Mouse (Mus musculus): ENCODE measurements at regions not wholly inside any gene's neighbourhood (a gene's known extent, or its start where the extent isn't known, plus 50 kb on each side); places are given as distances from the start of the nearest gene placed in this dataset. TPM values are rescaled to one million over a fixed set of nuclear protein-coding genes. Genes with fewer than 3 reads are reported as not detected.

- 33% methylated on average over 3 of the region's 3 CpGs for WGBS
- ATAC-seq (replicated peaks; ENCODE audit: low FRiP score) (0 out of 2 replicates have a peak, but pooled peaks have one; percentile 27), DNase-seq (ENCODE audit: low spot score) (no peak)
- no peaks in the 10 kb centered on the region for H3K4me1 ChIP-seq (replicated peaks; ENCODE audit: control insufficient read depth, insufficient read depth, low read length)
- H3K4me3 ChIP-seq (ENCODE audit: low read depth, low read length), result no peak overlapping the region
- no peaks in the 10 kb centered on the region for H3K36me3 ChIP-seq (ENCODE audit: control insufficient read depth, insufficient read depth, low read length)
- H3K9me3 ChIP-seq (ENCODE audit: control insufficient read depth, low read length), result no peaks in the 10 kb centered on the region
- no peak overlapping the region for H3K27ac ChIP-seq (ENCODE audit: low read depth, low read length)
- no peak overlapping the region for H3K9ac ChIP-seq (ENCODE audit: low read length)
- no peak overlapping the region for H3K4me2 ChIP-seq (ENCODE audit: low read depth, low read length, severe bottlenecking)
- no peaks in the 10 kb centered on the region for H3K27me3 ChIP-seq (ENCODE audit: control insufficient read depth, insufficient read depth, low read length)
These were observed 502.4 kb upstream of the Mms22l start for GRCm38 (mm10) chr4:23993823-23994222.

- WGBS, result 13% methylated on average over 4 of the region's 4 CpGs
- H3K4me3 ChIP-seq (ENCODE audit: low read depth, low read length), result no peak overlapping the region
- H3K36me3 ChIP-seq (ENCODE audit: control insufficient read depth, insufficient read depth, low read length), result no peaks in the 10 kb centered on the region
- no peaks in the 10 kb centered on the region for H3K27me3 ChIP-seq (ENCODE audit: control insufficient read depth, insufficient read depth, low read length)
- no peak overlapping the region for H3K9ac ChIP-seq (ENCODE audit: low read length)
- peak; percentile 78 for ATAC-seq (replicated peaks; ENCODE audit: low FRiP score)
- DNase-seq (ENCODE audit: low spot score), result no peak
- no peaks in the 10 kb centered on the region for H3K9me3 ChIP-seq (ENCODE audit: control insufficient read depth, low read length)
- H3K4me1 ChIP-seq (replicated peaks; ENCODE audit: control insufficient read depth, insufficient read depth, low read length), result no peaks in the 10 kb centered on the region
- no peak overlapping the region for H3K4me2 ChIP-seq (ENCODE audit: low read depth, low read length, severe bottlenecking)
- H3K27ac ChIP-seq (ENCODE audit: low read depth, low read length), result no peak overlapping the region
These were observed 501.8 kb upstream of the Mms22l start for GRCm38 (mm10) chr4:23994261-23994965.

GRCm38 (mm10) chr4:24006257-24006955, 489.8 kb upstream of the Mms22l start:
- Histone ChIP-seq H3K9ac (ENCODE audit: low read length) (no peak overlapping the region), H3K4me2 (ENCODE audit: low read depth, low read length, severe bottlenecking) (no peak overlapping the region), H3K36me3 (ENCODE audit: control insufficient read depth, insufficient read depth, low read length) (no peaks in the 10 kb centered on the region), H3K27me3 (ENCODE audit: control insufficient read depth, insufficient read depth, low read length) (no peaks in the 10 kb centered on the region), H3K4me3 (ENCODE audit: low read depth, low read length) (no peak overlapping the region), H3K27ac (ENCODE audit: low read depth, low read length) (no peak overlapping the region), H3K9me3 (ENCODE audit: control insufficient read depth, low read length) (no peaks in the 10 kb centered on the region), H3K4me1 (replicated peaks; ENCODE audit: control insufficient read depth, insufficient read depth, low read length) (0 out of 2 replicates have a peak, but pooled peaks cover 1% of the 10 kb centered on the region)
- WGBS, result 16% methylated on average over 2 of the region's 2 CpGs
- DNase-seq (ENCODE audit: low spot score) (no peak), ATAC-seq (replicated peaks; ENCODE audit: low FRiP score) (peak; percentile 51; the same call in 1 of the 2 replicates)

GRCm38 (mm10) chr4:24019178-24020104, 476.8 kb upstream of the Mms22l start:
- Histone ChIP-seq H3K27ac (ENCODE audit: low read depth, low read length) (peak overlapping the region; percentile 46; the same call in 1 of the 2 replicates), H3K4me2 (ENCODE audit: low read depth, low read length, severe bottlenecking) (no peak overlapping the region), H3K9ac (ENCODE audit: low read length) (no peak overlapping the region), H3K4me1 (replicated peaks; ENCODE audit: control insufficient read depth, insufficient read depth, low read length) (peaks cover 2% of the 10 kb centered on the region; the same call in 1 of the 2 replicates), H3K4me3 (ENCODE audit: low read depth, low read length) (no peak overlapping the region), H3K27me3 (ENCODE audit: control insufficient read depth, insufficient read depth, low read length) (no peaks in the 10 kb centered on the region), H3K9me3 (ENCODE audit: control insufficient read depth, low read length) (no peaks in the 10 kb centered on the region), H3K36me3 (ENCODE audit: control insufficient read depth, insufficient read depth, low read length) (no peaks in the 10 kb centered on the region)
- WGBS, result 47% methylated on average over 11 of the region's 11 CpGs
- ATAC-seq (replicated peaks; ENCODE audit: low FRiP score), result peak; percentile 92
- peak; percentile 81 for DNase-seq (ENCODE audit: low spot score)

Small RNAs in the stretch of these regions (microRNA-seq; reads per million reads assigned to microRNA genes)
- not detected for gene Gm25978 (ENCODE audit: insufficient number of aligned reads)

Measured in forebrain, embryonic 11.5 days (tissue).